Mouse (Mus musculus): ENCODE results near the gene Stx6.

The Stx6 gene

DNA sequence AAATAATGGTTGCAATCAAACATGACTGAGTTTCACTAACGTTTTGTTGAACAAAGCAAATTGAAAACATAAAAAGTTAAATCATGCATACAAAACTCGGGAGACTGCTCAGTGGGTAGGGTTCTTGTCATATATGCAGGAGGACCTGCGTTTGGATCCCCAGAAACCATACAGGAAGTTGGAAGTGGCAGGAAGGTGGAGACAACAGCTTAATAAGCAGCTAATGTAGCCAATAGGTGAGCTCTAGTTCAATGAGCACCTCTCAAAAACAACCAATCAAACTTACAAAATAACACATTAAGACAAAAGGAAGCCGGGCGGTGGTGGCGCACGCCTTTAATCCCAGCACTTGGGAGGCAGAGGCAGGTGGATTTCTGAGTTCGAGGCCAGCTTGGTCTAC, 95.8 kb downstream of the Stx6 start:
- no peak for DNase-seq (ENCODE audit: low read depth, low spot score)
